Mouse (Mus musculus): ENCODE results near the gene Ccnd3. TPM values are rescaled to one million over a fixed set of nuclear protein-coding genes. Genes with fewer than 3 reads are reported as not detected.

Gene Ccnd3
- polyA plus RNA-seq, 1 experiment: 181 TPM

GRCm38 (mm10) chr17:47506042-47506441 is 1.2 kb downstream of the Ccnd3 start:
- Histone ChIP-seq H3K9me3 (replicated peaks; ENCODE audit: control insufficient read depth, insufficient read depth, low read length, poor library complexity, severe bottlenecking) (no peaks in the 10 kb centered on the region), H3K4me1 (ENCODE audit: control insufficient read depth, insufficient read depth, low read length) (peaks cover 10% of the 10 kb centered on the region), H3K4me3 (ENCODE audit: low read depth, low read length) (no peak overlapping the region), H3K9ac (ENCODE audit: low read depth, poor library complexity, severe bottlenecking) (no peak overlapping the region), H3K27me3 (ENCODE audit: control insufficient read depth, insufficient read depth, low read length, poor library complexity, severe bottlenecking) (no peaks in the 10 kb centered on the region), H3K27ac (ENCODE audit: insufficient read depth, low read length) (no peak overlapping the region), H3K36me3 (ENCODE audit: control insufficient read depth, insufficient read depth, low read length, poor library complexity, severe bottlenecking) (peaks cover 2% of the 10 kb centered on the region)
- TF ChIP-seq POLR2A (IDR thresholded peaks at IDR 0.05; ENCODE audit: insufficient read depth, low read length) (no peak), EP300 (IDR thresholded peaks at IDR 0.05; ENCODE audit: insufficient read depth, low read depth, low read length) (no peak), CTCF (IDR thresholded peaks at IDR 0.05; ENCODE audit: low read depth, low read length) (no peak)

- Histone ChIP-seq H3K4me3 (ENCODE audit: low read depth, low read length) (no peak overlapping the region), H3K4me1 (ENCODE audit: control insufficient read depth, insufficient read depth, low read length) (peaks cover 10% of the 10 kb centered on the region), H3K36me3 (ENCODE audit: control insufficient read depth, insufficient read depth, low read length, poor library complexity, severe bottlenecking) (no peaks in the 10 kb centered on the region), H3K27ac (ENCODE audit: insufficient read depth, low read length) (no peak overlapping the region), H3K27me3 (ENCODE audit: control insufficient read depth, insufficient read depth, low read length, poor library complexity, severe bottlenecking) (no peaks in the 10 kb centered on the region), H3K9me3 (replicated peaks; ENCODE audit: control insufficient read depth, insufficient read depth, low read length, poor library complexity, severe bottlenecking) (no peaks in the 10 kb centered on the region), H3K9ac (ENCODE audit: low read depth, poor library complexity, severe bottlenecking) (no peak overlapping the region)
- TF ChIP-seq EP300 (IDR thresholded peaks at IDR 0.05; ENCODE audit: insufficient read depth, low read depth, low read length) (no peak), POLR2A (IDR thresholded peaks at IDR 0.05; ENCODE audit: insufficient read depth, low read length) (no peak), CTCF (IDR thresholded peaks at IDR 0.05; ENCODE audit: low read depth, low read length) (no peak)
These were observed 1.8 kb downstream of the Ccnd3 start for GRCm38 (mm10) chr17:47506697-47507096.

- Histone ChIP-seq H3K9ac (ENCODE audit: low read depth, poor library complexity, severe bottlenecking) (no peak overlapping the region), H3K9me3 (replicated peaks; ENCODE audit: control insufficient read depth, insufficient read depth, low read length, poor library complexity, severe bottlenecking) (no peaks in the 10 kb centered on the region), H3K4me1 (ENCODE audit: control insufficient read depth, insufficient read depth, low read length) (peaks cover 11% of the 10 kb centered on the region), H3K4me3 (ENCODE audit: low read depth, low read length) (no peak overlapping the region), H3K27ac (ENCODE audit: insufficient read depth, low read length) (peak overlapping the region; percentile 21; the same call in 1 of the 2 replicates), H3K27me3 (ENCODE audit: control insufficient read depth, insufficient read depth, low read length, poor library complexity, severe bottlenecking) (no peaks in the 10 kb centered on the region), H3K36me3 (ENCODE audit: control insufficient read depth, insufficient read depth, low read length, poor library complexity, severe bottlenecking) (no peaks in the 10 kb centered on the region)
- TF ChIP-seq CTCF (IDR thresholded peaks at IDR 0.05; ENCODE audit: low read depth, low read length) (no peak), POLR2A (IDR thresholded peaks at IDR 0.05; ENCODE audit: insufficient read depth, low read length) (no peak), EP300 (IDR thresholded peaks at IDR 0.05; ENCODE audit: insufficient read depth, low read depth, low read length) (no peak)
These were observed 2.7 kb downstream of the Ccnd3 start for GRCm38 (mm10) chr17:47507523-47507922.

- TF ChIP-seq CTCF (IDR thresholded peaks at IDR 0.05; ENCODE audit: low read depth, low read length) (no peak), EP300 (IDR thresholded peaks at IDR 0.05; ENCODE audit: insufficient read depth, low read depth, low read length) (0 out of 2 replicates have a peak, but pooled peaks have one; percentile 25)
- H3K4me1 ChIP-seq (ENCODE audit: control insufficient read depth, insufficient read depth, low read length): peaks cover 12% of the 10 kb centered on the region
- peak overlapping the region; percentile 51 for H3K9ac ChIP-seq (ENCODE audit: low read depth, poor library complexity, severe bottlenecking)
- no peaks in the 10 kb centered on the region for H3K9me3 ChIP-seq (replicated peaks; ENCODE audit: control insufficient read depth, insufficient read depth, low read length, poor library complexity, severe bottlenecking)
- no peaks in the 10 kb centered on the region for H3K27me3 ChIP-seq (ENCODE audit: control insufficient read depth, insufficient read depth, low read length, poor library complexity, severe bottlenecking)
- peak overlapping the region; percentile 79 for H3K27ac ChIP-seq (ENCODE audit: insufficient read depth, low read length)
- H3K4me3 ChIP-seq (ENCODE audit: low read depth, low read length): peak overlapping the region; percentile 7; the same call in 1 of the 2 replicates
- H3K36me3 ChIP-seq (ENCODE audit: control insufficient read depth, insufficient read depth, low read length, poor library complexity, severe bottlenecking): no peaks in the 10 kb centered on the region
These were observed 3.3 kb downstream of the Ccnd3 start for GRCm38 (mm10) chr17:47508012-47508608.

GRCm38 (mm10) chr17:47509031-47509705 is 4.3 kb downstream of the Ccnd3 start:
- H3K4me1 ChIP-seq (ENCODE audit: control insufficient read depth, insufficient read depth, low read length): peaks cover 13% of the 10 kb centered on the region
- H3K9ac ChIP-seq (ENCODE audit: low read depth, poor library complexity, severe bottlenecking): peak overlapping the region; percentile 8; the same call in 1 of the 2 replicates
- TF ChIP-seq CTCF (IDR thresholded peaks at IDR 0.05; ENCODE audit: low read depth, low read length): no peak
- TF ChIP-seq EP300 (IDR thresholded peaks at IDR 0.05; ENCODE audit: insufficient read depth, low read depth, low read length): no peak
- TF ChIP-seq POLR2A (IDR thresholded peaks at IDR 0.05; ENCODE audit: insufficient read depth, low read length): no peak
- H3K9me3 ChIP-seq (replicated peaks; ENCODE audit: control insufficient read depth, insufficient read depth, low read length, poor library complexity, severe bottlenecking): no peaks in the 10 kb centered on the region
- no peaks in the 10 kb centered on the region for H3K27me3 ChIP-seq (ENCODE audit: control insufficient read depth, insufficient read depth, low read length, poor library complexity, severe bottlenecking)
- peak overlapping the region; percentile 93 for H3K27ac ChIP-seq (ENCODE audit: insufficient read depth, low read length)
- H3K4me3 ChIP-seq (ENCODE audit: low read depth, low read length): no peak overlapping the region
- no peaks in the 10 kb centered on the region for H3K36me3 ChIP-seq (ENCODE audit: control insufficient read depth, insufficient read depth, low read length, poor library complexity, severe bottlenecking)
